Mouse (Mus musculus) liver, adult 2 months (tissue): ENCODE data around the gene Ebf1.

Source experiments
- CTCF ChIP-seq: fragments of 200-500 bp; IDR thresholded peaks from 2 replicates; pipeline ENCODE4 v1.5.1; 2011; ENCODE audit warnings: low read depth, low read length, control low read depth
- POLR2A ChIP-seq: fragments of 200-500 bp; IDR thresholded peaks from 2 replicates; pipeline ENCODE4 v1.6.1; 2011; ENCODE audit warnings: low read length, control low read depth; ENCODE audit not compliant: insufficient read depth; ENCODE audit errors: extremely low read depth

DNA sequence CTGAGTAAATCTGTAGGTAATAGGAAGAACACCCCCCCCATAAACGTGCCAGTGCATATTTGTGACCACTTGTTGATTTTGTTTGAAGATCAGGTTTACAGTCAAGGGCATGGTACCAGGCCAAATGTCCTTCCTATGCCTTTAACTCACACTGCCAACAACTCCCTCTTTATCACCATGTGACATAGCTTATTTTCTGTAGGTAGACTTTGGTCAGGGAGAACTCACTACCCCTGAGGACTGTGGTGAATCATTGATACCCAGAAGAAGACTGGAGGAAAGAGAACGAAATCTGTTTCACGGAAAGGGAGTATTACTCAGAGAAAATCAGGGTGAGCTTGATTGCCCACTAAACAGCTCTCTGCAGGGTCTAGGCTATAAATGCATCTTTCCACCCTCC lies 267.2 kb downstream of the Ebf1 start:
- TF ChIP-seq POLR2A, result no peak
- TF ChIP-seq CTCF, result no peak
